Mouse (Mus musculus): ENCODE data around the gene Rab35.

DNA sequence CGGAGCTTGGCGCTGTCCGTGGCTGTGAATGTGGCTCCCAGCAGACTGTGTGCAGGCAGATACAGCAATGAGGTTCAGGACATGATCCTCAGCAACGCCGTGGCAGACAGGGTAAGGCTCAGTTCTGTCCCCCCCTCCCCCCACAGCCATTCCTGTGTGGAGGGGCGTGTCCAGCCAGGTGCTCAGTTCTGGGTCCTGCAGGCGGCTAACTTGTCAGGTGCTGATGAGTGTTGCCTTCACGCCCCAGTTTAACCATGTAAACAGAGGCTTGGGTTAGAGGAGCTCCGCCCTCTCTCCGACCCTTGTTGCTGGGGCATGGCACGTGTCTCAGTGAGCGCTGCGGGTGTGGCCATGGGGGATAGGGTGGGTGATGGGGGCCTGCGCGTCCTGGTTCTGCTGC is 12.0 kb upstream of the Rab35 start:
- no peak for TF ChIP-seq POLR2A (IDR thresholded peaks at IDR 0.05; ENCODE audit: low read depth, low read length)
- TF ChIP-seq CTCF (IDR thresholded peaks at IDR 0.05; ENCODE audit: extremely low read depth, insufficient read length, insufficient replicate concordance, low read depth, low read length), result no peak

Data from small intestine, adult 2 months (tissue).